Mouse (Mus musculus) limb, embryonic 15.5 days (tissue): Measurements from ENCODE around the gene Cnbp. TPM values are rescaled to one million over a fixed set of nuclear protein-coding genes. Genes with fewer than 3 reads are reported as not detected.
A peak's percentile ranks its signal among the peaks of the same experiment; 100 is the strongest.

Experiments
- ATAC-seq: fragments of 200-750 bp; cut with Nextera tagmentation; 2 replicates; pipeline ENCODE4 v1.8.0; 2017; ENCODE audit warnings: low read depth, moderate TSS enrichment; ENCODE audit not compliant: insufficient number of reproducible peaks, low FRiP score, low TSS enrichment
- H3K27ac ChIP-seq: fragments of 300-500 bp; sonication (generic); 2 replicates; pipeline ENCODE4 v1.5.1; 2015; ENCODE audit warnings: moderate library complexity, mild to moderate bottlenecking, inconsistent platforms
- H3K27me3 ChIP-seq: fragments of 300-500 bp; sonication (generic); 2 replicates; pipeline ENCODE4 v1.6.1; 2015; ENCODE audit warnings: inconsistent platforms
- H3K36me3 ChIP-seq: fragments of 300-500 bp; sonication (generic); 2 replicates; pipeline ENCODE4 v1.6.1; 2015; ENCODE audit warnings: inconsistent platforms
- H3K4me1 ChIP-seq: fragments of 300-500 bp; sonication (generic); 2 replicates; pipeline ENCODE4 v1.6.1; 2015; ENCODE audit warnings: inconsistent platforms
- H3K4me2 ChIP-seq: fragments of 300-500 bp; sonication (generic); 2 replicates; pipeline ENCODE4 v1.6.1; 2015; ENCODE audit warnings: mild to moderate bottlenecking, inconsistent platforms
- H3K4me3 ChIP-seq: fragments of 300-500 bp; sonication (generic); 2 replicates; pipeline ENCODE4 v1.5.1; 2015; ENCODE audit warnings: mild to moderate bottlenecking, inconsistent platforms
- H3K9ac ChIP-seq: fragments of 300-500 bp; sonication (generic); 2 replicates; pipeline ENCODE4 v1.6.1; 2015; ENCODE audit warnings: inconsistent platforms
- H3K9me3 ChIP-seq: fragments of 300-500 bp; sonication (generic); 2 replicates; pipeline ENCODE4 v1.6.1; 2016; ENCODE audit warnings: inconsistent platforms
- WGBS: fragments of 180-500 bp; shearing (Covaris S2); methylation state at CpG from one replicate; pipeline ENCODE4 v1.1.7; 2015; 5-methylcytosine and 5-hydroxymethylcytosine counted together
- polyA plus RNA-seq: library from polyadenylated mRNA; unstranded; fragments of >200 nt; fragmentation: Nextera tagmentation; extraction: Ambion mirVana; gene quantifications from 2 replicates; pipeline ENCODE4 v1.2.1, GENCODE M21; 2015

The Cnbp gene
- polyA plus RNA-seq, 1 experiment from 2014 or later, result 1,091 TPM

- Histone ChIP-seq H3K27ac (peak overlapping the region; percentile 85), H3K4me1 (peaks cover 25% of the 10 kb centered on the region), H3K4me2 (peak overlapping the region; percentile 90), H3K27me3 (no peaks in the 10 kb centered on the region), H3K9ac (peak overlapping the region; percentile 76), H3K4me3 (peak overlapping the region; percentile 81), H3K9me3 (no peaks in the 10 kb centered on the region), H3K36me3 (peaks cover 8% of the 10 kb centered on the region; the same call in 1 of the 2 replicates)
- WGBS, result under 1% methylated on average over 77 of the region's 77 CpGs
- peak; percentile 59 for ATAC-seq
Observed at GRCm38 (mm10) chr6:87810713-87811669, 39.9 kb downstream of the Cnbp start.

DNA sequence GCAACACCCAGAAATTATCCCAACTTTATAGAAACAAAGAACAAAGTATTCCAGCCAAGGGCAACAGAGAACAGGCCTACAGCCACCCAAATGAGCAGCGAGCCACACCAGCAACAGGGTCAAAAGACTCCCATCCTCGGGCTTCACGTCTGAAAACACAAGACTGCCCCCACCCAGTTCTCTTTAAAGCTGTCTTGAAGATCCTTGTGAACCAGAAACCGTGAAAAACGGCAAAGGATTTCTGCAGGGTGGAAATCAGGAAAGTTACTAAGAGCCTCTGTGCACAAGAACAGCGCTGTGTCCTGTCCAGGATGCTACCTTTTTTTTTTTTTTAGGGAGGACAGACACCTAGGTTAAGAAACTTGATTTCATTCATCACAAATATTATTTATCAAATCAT, 40.6 kb downstream of the Cnbp start:
- H3K36me3 ChIP-seq, result peaks cover 3% of the 10 kb centered on the region; the same call in 1 of the 2 replicates
- no peaks in the 10 kb centered on the region for H3K9me3 ChIP-seq
- peak overlapping the region; percentile 76; the same call in 1 of the 2 replicates for H3K9ac ChIP-seq
- ATAC-seq, result no peak
- peak overlapping the region; percentile 81 for H3K4me3 ChIP-seq
- peak overlapping the region; percentile 90 for H3K4me2 ChIP-seq
- H3K27ac ChIP-seq, result 0 out of 2 replicates have a peak overlapping the region, but pooled peaks have one; percentile 22
- 37% methylated on average over 6 of the region's 6 CpGs for WGBS
- H3K27me3 ChIP-seq, result no peaks in the 10 kb centered on the region
- peaks cover 25% of the 10 kb centered on the region for H3K4me1 ChIP-seq

DNA sequence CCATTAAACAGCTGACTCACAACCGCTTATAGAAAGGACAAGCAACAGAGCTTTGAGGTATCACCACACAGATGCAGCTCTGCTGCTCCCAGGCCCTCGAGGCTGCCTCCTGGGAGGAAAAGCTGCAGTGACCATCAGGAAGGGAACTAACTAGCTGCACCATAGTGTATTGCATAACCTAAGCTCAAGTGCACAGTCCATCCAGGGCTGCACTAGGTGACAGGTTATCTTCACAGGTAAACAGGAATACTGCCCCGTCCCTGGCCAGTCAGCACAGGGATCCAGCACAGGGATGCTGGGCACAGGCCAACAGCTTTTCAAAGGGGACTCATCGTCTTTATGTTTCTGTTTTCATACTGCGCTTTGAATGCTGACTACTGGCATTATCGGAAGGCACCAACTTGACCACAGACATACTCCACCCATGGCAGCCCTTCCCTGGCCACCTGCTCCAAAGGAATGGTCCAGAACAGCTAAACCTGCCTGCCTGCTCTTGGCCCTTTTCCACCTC, 41.2 kb downstream of the Cnbp start:
- Histone ChIP-seq H3K27me3 (no peaks in the 10 kb centered on the region), H3K27ac (no peak overlapping the region), H3K9ac (no peak overlapping the region), H3K36me3 (peaks cover 4% of the 10 kb centered on the region), H3K9me3 (no peaks in the 10 kb centered on the region), H3K4me2 (peak overlapping the region; percentile 90; the same call in 1 of the 2 replicates), H3K4me3 (peak overlapping the region; percentile 81; the same call in 1 of the 2 replicates), H3K4me1 (peaks cover 25% of the 10 kb centered on the region)
- ATAC-seq, result no peak
- WGBS, result 78% methylated on average over 6 of the region's 6 CpGs

- peaks cover 25% of the 10 kb centered on the region for H3K4me1 ChIP-seq
- WGBS, result 85% methylated on average over 2 of the region's 2 CpGs
- H3K9me3 ChIP-seq, result no peaks in the 10 kb centered on the region
- H3K4me3 ChIP-seq, result no peak overlapping the region
- H3K27ac ChIP-seq, result no peak overlapping the region
- ATAC-seq, result no peak
- peaks cover 8% of the 10 kb centered on the region for H3K36me3 ChIP-seq
- no peak overlapping the region for H3K9ac ChIP-seq
- H3K4me2 ChIP-seq, result no peak overlapping the region
- no peaks in the 10 kb centered on the region for H3K27me3 ChIP-seq
Observed at GRCm38 (mm10) chr6:87809144-87809543, 41.8 kb downstream of the Cnbp start.

DNA sequence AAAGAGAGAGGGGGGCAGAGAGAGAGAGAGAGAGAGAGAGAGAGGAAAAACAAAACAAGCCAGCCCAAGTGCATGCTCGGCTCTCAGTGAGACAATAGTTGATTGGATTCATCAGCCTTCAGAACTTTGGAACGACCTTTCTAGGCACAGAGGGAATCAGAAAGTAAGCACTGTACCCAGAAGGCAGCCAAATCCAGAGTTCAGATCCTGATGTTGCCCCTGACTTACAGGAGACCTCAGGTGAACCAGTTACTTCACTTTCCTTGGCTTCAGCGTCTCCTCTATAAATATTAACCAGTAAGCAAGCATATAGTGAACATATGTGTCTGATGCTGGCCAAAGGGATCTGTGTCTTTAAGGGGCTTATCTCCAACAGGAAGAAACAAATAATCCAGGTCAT, 42.4 kb downstream of the Cnbp start:
- Histone ChIP-seq H3K9ac (no peak overlapping the region), H3K27ac (no peak overlapping the region)

DNA sequence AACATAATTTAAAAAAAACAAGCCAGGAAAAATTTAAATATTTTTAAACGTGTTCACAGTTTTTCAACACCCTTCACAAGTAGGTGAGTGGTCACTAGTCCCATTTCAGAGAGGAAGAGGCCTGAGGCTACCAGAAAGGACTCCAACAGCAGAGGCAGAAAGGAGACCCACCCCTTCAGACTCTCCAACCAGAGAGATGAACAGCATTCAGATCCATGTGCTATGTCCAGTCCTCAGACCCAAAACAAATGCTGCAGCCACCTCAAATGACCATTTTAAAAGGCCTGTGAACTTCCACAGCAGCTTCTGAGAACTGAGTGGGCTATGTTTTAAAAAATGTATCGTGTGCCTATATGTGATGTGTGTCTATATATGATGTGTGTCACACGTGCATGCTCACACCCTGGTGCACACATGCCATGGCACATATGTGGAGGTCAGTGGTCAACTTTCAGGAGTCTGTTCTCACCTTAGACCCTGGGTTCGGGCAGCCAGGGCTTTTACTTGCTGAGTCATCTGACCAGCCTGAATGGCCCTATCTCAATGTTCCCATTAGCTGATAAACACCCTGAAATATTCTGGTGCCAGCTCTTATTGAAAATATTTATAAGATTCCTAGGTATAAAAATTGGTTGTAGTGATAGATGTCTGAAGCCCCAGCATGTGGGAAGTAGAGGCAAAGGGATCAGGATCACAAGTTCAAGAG, 43.0 kb downstream of the Cnbp start:
- Histone ChIP-seq H3K36me3 (peaks cover 7% of the 10 kb centered on the region), H3K4me1 (peaks cover 25% of the 10 kb centered on the region), H3K9ac (no peak overlapping the region), H3K9me3 (no peaks in the 10 kb centered on the region), H3K4me2 (no peak overlapping the region), H3K4me3 (no peak overlapping the region), H3K27ac (no peak overlapping the region), H3K27me3 (no peaks in the 10 kb centered on the region)
- WGBS, result 81% methylated on average over 4 of the region's 4 CpGs
- ATAC-seq, result no peak

More for the DNA sequence above, 42.4 kb downstream of the Cnbp start:
- Histone ChIP-seq H3K36me3 (peaks cover 7% of the 10 kb centered on the region), H3K27me3 (no peaks in the 10 kb centered on the region), H3K9me3 (no peaks in the 10 kb centered on the region), H3K4me1 (peaks cover 25% of the 10 kb centered on the region), H3K4me2 (no peak overlapping the region), H3K4me3 (no peak overlapping the region)
- ATAC-seq, result no peak
- WGBS, result 76% methylated on average over 3 of the region's 3 CpGs

DNA sequence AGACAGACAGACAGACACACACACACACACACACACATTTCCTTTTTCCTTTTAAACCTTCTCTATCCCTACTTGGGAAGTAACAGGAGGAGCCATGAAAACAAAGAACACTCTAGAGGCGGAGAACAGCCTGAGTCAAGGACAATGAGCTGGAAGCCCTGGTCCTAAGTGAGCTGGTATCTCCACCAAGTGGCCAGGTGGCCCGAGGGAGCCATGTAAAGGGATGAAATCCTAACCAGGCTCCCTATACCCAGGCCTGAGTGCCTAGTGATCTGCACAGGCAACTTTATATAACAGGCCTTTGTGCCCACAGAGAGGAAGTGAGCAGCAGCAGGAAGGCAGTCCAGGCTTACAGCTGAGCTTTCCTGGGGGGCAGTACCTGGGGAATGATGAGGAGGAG, 44.0 kb downstream of the Cnbp start:
- Histone ChIP-seq H3K4me1 (peaks cover 17% of the 10 kb centered on the region), H3K4me3 (no peak overlapping the region), H3K9ac (no peak overlapping the region), H3K9me3 (no peaks in the 10 kb centered on the region), H3K4me2 (no peak overlapping the region), H3K27ac (no peak overlapping the region), H3K36me3 (peaks cover 7% of the 10 kb centered on the region), H3K27me3 (no peaks in the 10 kb centered on the region)
- no peak for ATAC-seq
- 63% methylated on average over 2 of the region's 2 CpGs for WGBS

- no peak overlapping the region for H3K4me2 ChIP-seq
- WGBS, result 76% methylated on average over 2 of the region's 2 CpGs
- no peak overlapping the region for H3K27ac ChIP-seq
- no peak overlapping the region for H3K4me3 ChIP-seq
- peaks cover 7% of the 10 kb centered on the region for H3K36me3 ChIP-seq
- no peaks in the 10 kb centered on the region for H3K9me3 ChIP-seq
- peaks cover 17% of the 10 kb centered on the region for H3K4me1 ChIP-seq
- no peak for ATAC-seq
- no peaks in the 10 kb centered on the region for H3K27me3 ChIP-seq
- no peak overlapping the region for H3K9ac ChIP-seq
Observed at GRCm38 (mm10) chr6:87806028-87806427, 44.9 kb downstream of the Cnbp start.

DNA sequence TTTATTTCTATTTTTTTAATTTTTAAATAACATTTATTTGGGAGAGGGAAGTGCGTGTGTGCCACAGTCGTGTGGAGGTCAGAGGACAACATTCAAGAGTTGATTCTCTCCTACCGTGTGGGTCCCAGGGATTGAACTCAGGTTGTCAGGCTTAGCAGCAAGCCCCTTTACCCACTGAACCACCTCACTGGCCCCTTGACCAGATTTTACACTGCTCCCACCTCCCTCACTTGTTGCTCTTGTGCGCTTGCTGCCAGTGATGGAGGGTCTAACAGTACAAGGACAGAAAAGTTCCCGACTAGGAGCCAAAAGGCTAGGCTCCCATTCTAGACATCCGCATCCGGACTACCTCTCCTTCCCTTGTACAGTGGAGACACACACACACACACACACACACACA, 45.5 kb downstream of the Cnbp start:
- H3K4me2 ChIP-seq, result no peak overlapping the region
- 88% methylated on average over 7 of the region's 7 CpGs for WGBS
- ATAC-seq, result no peak
- no peaks in the 10 kb centered on the region for H3K27me3 ChIP-seq
- H3K4me3 ChIP-seq, result no peak overlapping the region
- H3K27ac ChIP-seq, result no peak overlapping the region
- H3K9ac ChIP-seq, result no peak overlapping the region
- peaks cover 12% of the 10 kb centered on the region for H3K4me1 ChIP-seq
- H3K36me3 ChIP-seq, result peaks cover 7% of the 10 kb centered on the region
- no peaks in the 10 kb centered on the region for H3K9me3 ChIP-seq

- no peak for ATAC-seq
- Histone ChIP-seq H3K27ac (no peak overlapping the region), H3K4me2 (no peak overlapping the region), H3K9me3 (no peaks in the 10 kb centered on the region), H3K27me3 (no peaks in the 10 kb centered on the region), H3K9ac (no peak overlapping the region), H3K4me3 (no peak overlapping the region), H3K36me3 (peaks cover 7% of the 10 kb centered on the region), H3K4me1 (peaks cover 6% of the 10 kb centered on the region)
- 72% methylated on average over 7 of the region's 7 CpGs for WGBS
Observed at GRCm38 (mm10) chr6:87804886-87805285, 46.0 kb downstream of the Cnbp start.

DNA sequence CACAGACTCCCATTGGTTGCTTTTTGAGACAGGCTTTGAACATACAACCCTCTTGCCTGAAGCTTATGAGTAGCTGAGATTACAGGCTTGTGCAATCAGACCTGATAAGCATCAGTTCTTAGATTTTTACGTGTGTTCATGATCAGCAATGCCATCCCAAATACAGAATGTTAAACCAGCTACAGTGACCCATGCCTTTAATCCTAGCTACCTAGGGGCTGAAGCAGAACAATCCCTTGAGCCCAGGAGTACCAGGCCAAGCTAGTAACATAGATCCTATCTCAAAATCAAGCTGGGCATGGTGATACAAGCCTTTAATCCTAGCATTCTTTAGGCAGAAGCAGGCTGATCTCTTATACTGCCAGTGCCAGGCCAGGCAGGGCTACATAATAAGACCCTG, 46.9 kb downstream of the Cnbp start:
- Histone ChIP-seq H3K4me3 (no peak overlapping the region), H3K27ac (no peak overlapping the region), H3K4me1 (no peaks in the 10 kb centered on the region), H3K9me3 (no peaks in the 10 kb centered on the region), H3K27me3 (no peaks in the 10 kb centered on the region), H3K36me3 (peaks cover 7% of the 10 kb centered on the region), H3K9ac (no peak overlapping the region), H3K4me2 (no peak overlapping the region)
- ATAC-seq, result no peak
- 76% methylated on average over 1 of the region's 1 CpGs for WGBS

GRCm38 (mm10) chr6:87802462-87802861, 48.4 kb downstream of the Cnbp start:
- ATAC-seq, result no peak
- Histone ChIP-seq H3K36me3 (peaks cover 7% of the 10 kb centered on the region), H3K4me1 (no peaks in the 10 kb centered on the region), H3K27ac (no peak overlapping the region), H3K9ac (no peak overlapping the region), H3K4me2 (no peak overlapping the region), H3K9me3 (no peaks in the 10 kb centered on the region), H3K4me3 (no peak overlapping the region), H3K27me3 (no peaks in the 10 kb centered on the region)
- WGBS, result 80% methylated on average over 7 of the region's 7 CpGs
